Mouse (Mus musculus) forebrain, embryonic 13.5 days (tissue): ENCODE data around the gene Lrrfip2. TPM values are rescaled to one million over a fixed set of nuclear protein-coding genes. Genes with fewer than 3 reads are reported as not detected.
A peak's percentile ranks its signal among the peaks of the same experiment; 100 is the strongest.

ENCODE experiments used
- ATAC-seq: fragments of 200-750 bp; cut with Nextera tagmentation; 2 replicates; pipeline ENCODE4 v1.8.0; 2017
- H3K27ac ChIP-seq: fragments of 300-500 bp; sonication (generic); 2 replicates; pipeline ENCODE4 v1.5.1; 2015; ENCODE audit warnings: inconsistent platforms, mild to moderate bottlenecking, moderate library complexity
- H3K27me3 ChIP-seq: fragments of 300-500 bp; sonication (generic); 2 replicates; pipeline ENCODE4 v1.6.1; 2015; ENCODE audit warnings: mild to moderate bottlenecking, inconsistent platforms
- H3K36me3 ChIP-seq: fragments of 300-500 bp; sonication (generic); 2 replicates; pipeline ENCODE4 v1.6.1; 2015; ENCODE audit warnings: mild to moderate bottlenecking, inconsistent platforms; ENCODE audit not compliant: poor library complexity, severe bottlenecking
- H3K4me1 ChIP-seq: fragments of 300-500 bp; sonication (generic); 2 replicates; pipeline ENCODE4 v1.6.1; 2015; ENCODE audit warnings: inconsistent platforms
- H3K4me2 ChIP-seq: fragments of 300-500 bp; sonication (generic); 2 replicates; pipeline ENCODE4 v1.6.1; 2015; ENCODE audit warnings: inconsistent platforms, mild to moderate bottlenecking, moderate library complexity
- H3K4me3 ChIP-seq: fragments of 300-500 bp; sonication (generic); 2 replicates; pipeline ENCODE4 v1.5.1; 2015; ENCODE audit warnings: mild to moderate bottlenecking, inconsistent platforms
- H3K9ac ChIP-seq: fragments of 300-500 bp; sonication (generic); 2 replicates; pipeline ENCODE4 v1.6.1; 2015; ENCODE audit warnings: mild to moderate bottlenecking, inconsistent platforms
- H3K9me3 ChIP-seq: fragments of 300-500 bp; sonication (generic); replicated peaks from 2 replicates; pipeline ENCODE4 v1.6.1; 2016; ENCODE audit warnings: inconsistent platforms
- WGBS: fragments of 180-500 bp; shearing (Covaris S2); methylation state at CpG from one replicate; pipeline ENCODE4 v1.1.7; 2015; 5-methylcytosine and 5-hydroxymethylcytosine counted together
- polyA plus RNA-seq: library from polyadenylated mRNA; unstranded; fragments of >200 nt; fragmentation: Nextera tagmentation; extraction: Ambion mirVana; gene quantifications from 2 replicates; pipeline ENCODE4 v1.2.1, GENCODE M21; 2015

Lrrfip2 gene
- polyA plus RNA-seq, result 40.4 and 42.1 TPM in 2 replicates

- Histone ChIP-seq H3K4me3 (peak within 1 kb of the TSS; percentile 97), H3K9ac (peak within 1 kb of the TSS; percentile 91), H3K9me3 (no peaks in the 10 kb centered on the region), H3K27me3 (no peaks in the 10 kb centered on the region), H3K36me3 (no peaks in the 10 kb centered on the region), H3K27ac (peak within 1 kb of the TSS; percentile 67), H3K4me1 (peaks cover 19% of the 10 kb centered on the region), H3K4me2 (peak within 1 kb of the TSS; percentile 85)
- WGBS, result 42% methylated on average over 14 of the region's 14 CpGs
- no peak; the same call in 1 of the 2 replicates for ATAC-seq
Observed at GRCm38 (mm10) chr9:111117126-111117642, at the start of gene Lrrfip2. Gene Lrrfip2 (plus strand): TSS chr9:111117592.

- H3K27me3 ChIP-seq, result no peaks in the 10 kb centered on the region
- WGBS, result 49% methylated on average over 4 of the region's 4 CpGs
- ATAC-seq, result no peak
Observed at GRCm38 (mm10) chr9:111070546-111070961, 46.8 kb upstream of the Lrrfip2 start.

GRCm38 (mm10) chr9:111072175-111072574 lies 45.2 kb upstream of the Lrrfip2 start:
- Histone ChIP-seq H3K36me3 (no peaks in the 10 kb centered on the region), H3K27ac (no peak overlapping the region), H3K4me2 (no peak overlapping the region), H3K9ac (no peak overlapping the region), H3K27me3 (no peaks in the 10 kb centered on the region), H3K4me1 (no peaks in the 10 kb centered on the region), H3K9me3 (peaks cover 9% of the 10 kb centered on the region), H3K4me3 (no peak overlapping the region)
- no peak for ATAC-seq
- WGBS, result 65% methylated on average over 7 of the region's 7 CpGs

More at GRCm38 (mm10) chr9:111070546-111070961, 46.8 kb upstream of the Lrrfip2 start:
- no peaks in the 10 kb centered on the region for H3K36me3 ChIP-seq
- no peaks in the 10 kb centered on the region for H3K4me1 ChIP-seq
- no peak overlapping the region for H3K27ac ChIP-seq
- H3K9me3 ChIP-seq, result peaks cover 9% of the 10 kb centered on the region
- no peak overlapping the region for H3K4me2 ChIP-seq
- H3K9ac ChIP-seq, result no peak overlapping the region
- no peak overlapping the region for H3K4me3 ChIP-seq

- no peaks in the 10 kb centered on the region for H3K27me3 ChIP-seq
- H3K27ac ChIP-seq, result no peak overlapping the region
- no peak overlapping the region for H3K4me2 ChIP-seq
- 79% methylated on average over 4 of the region's 4 CpGs for WGBS
- no peak for ATAC-seq
- H3K9ac ChIP-seq, result no peak overlapping the region
- H3K4me1 ChIP-seq, result no peaks in the 10 kb centered on the region
- no peaks in the 10 kb centered on the region for H3K36me3 ChIP-seq
- H3K4me3 ChIP-seq, result no peak overlapping the region
- peaks cover 9% of the 10 kb centered on the region for H3K9me3 ChIP-seq
Observed at GRCm38 (mm10) chr9:111072971-111073370, 44.4 kb upstream of the Lrrfip2 start.

GRCm38 (mm10) chr9:111077745-111078144 lies 39.6 kb upstream of the Lrrfip2 start:
- no peaks in the 10 kb centered on the region for H3K4me1 ChIP-seq
- peaks cover 9% of the 10 kb centered on the region for H3K9me3 ChIP-seq
- H3K4me3 ChIP-seq, result no peak overlapping the region
- no peaks in the 10 kb centered on the region for H3K27me3 ChIP-seq
- WGBS, result 62% methylated on average over 5 of the region's 5 CpGs
- no peaks in the 10 kb centered on the region for H3K36me3 ChIP-seq
- H3K27ac ChIP-seq, result no peak overlapping the region
- no peak for ATAC-seq
- H3K4me2 ChIP-seq, result no peak overlapping the region
- H3K9ac ChIP-seq, result no peak overlapping the region

GRCm38 (mm10) chr9:111080801-111081200 lies 36.6 kb upstream of the Lrrfip2 start:
- Histone ChIP-seq H3K36me3 (no peaks in the 10 kb centered on the region), H3K4me1 (no peaks in the 10 kb centered on the region), H3K9ac (no peak overlapping the region), H3K9me3 (no peaks in the 10 kb centered on the region; the same call in 1 of the 2 replicates), H3K4me3 (no peak overlapping the region), H3K27me3 (no peaks in the 10 kb centered on the region), H3K27ac (no peak overlapping the region), H3K4me2 (no peak overlapping the region)
- ATAC-seq, result no peak
- 93% methylated on average over 8 of the region's 8 CpGs for WGBS

- H3K4me3 ChIP-seq, result no peak overlapping the region
- no peaks in the 10 kb centered on the region for H3K27me3 ChIP-seq
- H3K27ac ChIP-seq, result no peak overlapping the region
- no peaks in the 10 kb centered on the region; the same call in 1 of the 2 replicates for H3K9me3 ChIP-seq
- WGBS, result 85% methylated on average over 5 of the region's 5 CpGs
- no peaks in the 10 kb centered on the region for H3K4me1 ChIP-seq
- no peak overlapping the region for H3K4me2 ChIP-seq
- ATAC-seq, result no peak
- H3K9ac ChIP-seq, result no peak overlapping the region
- no peaks in the 10 kb centered on the region for H3K36me3 ChIP-seq
Observed at GRCm38 (mm10) chr9:111081765-111082164, 35.6 kb upstream of the Lrrfip2 start.

- Histone ChIP-seq H3K27me3 (no peaks in the 10 kb centered on the region), H3K9me3 (no peaks in the 10 kb centered on the region), H3K9ac (no peak overlapping the region), H3K36me3 (no peaks in the 10 kb centered on the region), H3K4me2 (no peak overlapping the region), H3K4me3 (no peak overlapping the region), H3K27ac (no peak overlapping the region), H3K4me1 (peaks cover 4% of the 10 kb centered on the region; the same call in 1 of the 2 replicates)
- no peak for ATAC-seq
- 54% methylated on average over 4 of the region's 4 CpGs for WGBS
Observed at GRCm38 (mm10) chr9:111085329-111085728, 32.1 kb upstream of the Lrrfip2 start.

- no peaks in the 10 kb centered on the region for H3K36me3 ChIP-seq
- 52% methylated on average over 6 of the region's 6 CpGs for WGBS
- H3K27ac ChIP-seq, result no peak overlapping the region
- no peaks in the 10 kb centered on the region for H3K9me3 ChIP-seq
- H3K4me1 ChIP-seq, result peaks cover 4% of the 10 kb centered on the region; the same call in 1 of the 2 replicates
- ATAC-seq, result no peak
- no peak overlapping the region for H3K4me3 ChIP-seq
- H3K4me2 ChIP-seq, result no peak overlapping the region
- H3K27me3 ChIP-seq, result no peaks in the 10 kb centered on the region
- no peak overlapping the region for H3K9ac ChIP-seq
Observed at GRCm38 (mm10) chr9:111086137-111086536, 31.3 kb upstream of the Lrrfip2 start.

- H3K4me3 ChIP-seq, result no peak overlapping the region
- no peaks in the 10 kb centered on the region for H3K9me3 ChIP-seq
- WGBS, result 27% methylated on average over 3 of the region's 3 CpGs
- H3K4me1 ChIP-seq, result peaks cover 4% of the 10 kb centered on the region; the same call in 1 of the 2 replicates
- ATAC-seq, result no peak
- H3K4me2 ChIP-seq, result no peak overlapping the region
- H3K36me3 ChIP-seq, result no peaks in the 10 kb centered on the region
- H3K27ac ChIP-seq, result no peak overlapping the region
- no peaks in the 10 kb centered on the region for H3K27me3 ChIP-seq
- H3K9ac ChIP-seq, result no peak overlapping the region
Observed at GRCm38 (mm10) chr9:111086995-111087606, 30.3 kb upstream of the Lrrfip2 start.

- Histone ChIP-seq H3K9ac (no peak overlapping the region), H3K27ac (no peak overlapping the region), H3K9me3 (no peaks in the 10 kb centered on the region), H3K36me3 (no peaks in the 10 kb centered on the region), H3K4me2 (no peak overlapping the region), H3K4me1 (peaks cover 4% of the 10 kb centered on the region; the same call in 1 of the 2 replicates), H3K27me3 (no peaks in the 10 kb centered on the region), H3K4me3 (no peak overlapping the region)
- no peak for ATAC-seq
- 8% methylated on average over 5 of the region's 5 CpGs for WGBS
Observed at GRCm38 (mm10) chr9:111087960-111088359, 29.4 kb upstream of the Lrrfip2 start.

- Histone ChIP-seq H3K27me3 (no peaks in the 10 kb centered on the region), H3K9ac (no peak overlapping the region), H3K4me1 (peaks cover 4% of the 10 kb centered on the region; the same call in 1 of the 2 replicates), H3K36me3 (no peaks in the 10 kb centered on the region), H3K4me3 (no peak overlapping the region), H3K27ac (no peak overlapping the region), H3K9me3 (no peaks in the 10 kb centered on the region), H3K4me2 (no peak overlapping the region)
- ATAC-seq, result no peak
- WGBS, result 34% methylated on average over 7 of the region's 7 CpGs
Observed at GRCm38 (mm10) chr9:111088886-111089285, 28.5 kb upstream of the Lrrfip2 start.
